Mouse (Mus musculus) testis, postnatal 14 days (tissue): ENCODE results near the gene Kifc3.
A peak's percentile ranks its signal among the peaks of the same experiment; 100 is the strongest.
"Not testable (repeated sequence)": the region's sequence is repeated elsewhere in the genome, so short reads cannot be mapped to it uniquely, and the experiment has no call there.

ENCODE experiments used
- DNase-seq: peaks from one replicate; pipeline ENCODE4 v3.0.0; 2021; ENCODE audit warnings: low spot score

Kifc3 gene

GRCm38 (mm10) chr8:95202056-95202570, 499 bp downstream of the Kifc3 start:
- no peak for DNase-seq

GRCm38 (mm10) chr8:95201491-95201890, 1.1 kb downstream of the Kifc3 start:
- DNase-seq, result no peak

GRCm38 (mm10) chr8:95200001-95200405, 2.6 kb downstream of the Kifc3 start:
- no peak for DNase-seq

- DNase-seq, result no peak
These were observed 6.9 kb downstream of the Kifc3 start for GRCm38 (mm10) chr8:95195728-95196127.

GRCm38 (mm10) chr8:95191497-95192175, 11.0 kb downstream of the Kifc3 start:
- DNase-seq, result no peak

- DNase-seq, result no peak
These were observed 15.0 kb downstream of the Kifc3 start for GRCm38 (mm10) chr8:95187579-95187978.

GRCm38 (mm10) chr8:95185891-95186513, 16.6 kb downstream of the Kifc3 start:
- no peak for DNase-seq

GRCm38 (mm10) chr8:95185104-95185503, 17.5 kb downstream of the Kifc3 start:
- no peak for DNase-seq

GRCm38 (mm10) chr8:95184171-95184570, 18.4 kb downstream of the Kifc3 start:
- no peak for DNase-seq

- no peak for DNase-seq
These were observed 20.8 kb downstream of the Kifc3 start for GRCm38 (mm10) chr8:95181850-95182249.

GRCm38 (mm10) chr8:95178191-95178590, 24.4 kb downstream of the Kifc3 start:
- DNase-seq, result no peak

GRCm38 (mm10) chr8:95176985-95177384, 25.6 kb downstream of the Kifc3 start:
- DNase-seq, result no peak

GRCm38 (mm10) chr8:95175808-95176207, 26.8 kb downstream of the Kifc3 start:
- DNase-seq, result no peak

- DNase-seq, result no peak
These were observed 27.3 kb downstream of the Kifc3 start for GRCm38 (mm10) chr8:95175306-95175705.

- DNase-seq, result no peak
These were observed 30.2 kb downstream of the Kifc3 start for GRCm38 (mm10) chr8:95172433-95172832.

GRCm38 (mm10) chr8:95167726-95168125, 34.9 kb downstream of the Kifc3 start:
- DNase-seq, result no peak

- DNase-seq, result no peak
These were observed 36.2 kb downstream of the Kifc3 start for GRCm38 (mm10) chr8:95166400-95166799.

GRCm38 (mm10) chr8:95165923-95166322, 36.7 kb downstream of the Kifc3 start:
- DNase-seq, result peak; percentile 25

- DNase-seq, result no peak
These were observed 38.1 kb downstream of the Kifc3 start for GRCm38 (mm10) chr8:95164469-95164868.

- DNase-seq, result not testable (repeated sequence)
These were observed 38.6 kb downstream of the Kifc3 start for GRCm38 (mm10) chr8:95163969-95164368.

- no peak for DNase-seq
These were observed 39.8 kb downstream of the Kifc3 start for GRCm38 (mm10) chr8:95162785-95163184.

- DNase-seq, result no peak
These were observed 43.3 kb downstream of the Kifc3 start for GRCm38 (mm10) chr8:95159344-95159743.

- DNase-seq, result no peak
These were observed 44.0 kb downstream of the Kifc3 start for GRCm38 (mm10) chr8:95158654-95159053.

GRCm38 (mm10) chr8:95157145-95157544, 45.5 kb downstream of the Kifc3 start:
- DNase-seq, result no peak
